Mouse (Mus musculus) liver, embryonic 11.5 days (tissue): ENCODE measurements at regions not wholly inside any gene's neighbourhood (a gene's known extent, or its start where the extent isn't known, plus 50 kb on each side); places are given as distances from the start of the nearest gene placed in this dataset.

Experiments used
- ATAC-seq: fragments of 200-750 bp; cut with Nextera tagmentation; replicated peaks from 2 replicates; pipeline ENCODE4 v1.8.0; 2017; ENCODE audit warnings: moderate number of reproducible peaks, mild to moderate bottlenecking, moderate TSS enrichment, moderate library complexity; ENCODE audit not compliant: low FRiP score
- DNase-seq: peaks from one replicate; pipeline ENCODE4 v3.0.0-alpha.2; 2017; ENCODE audit warnings: low spot score
- H3K27ac ChIP-seq: fragments of 300-500 bp; sonication (generic); 2 replicates; pipeline ENCODE4 v1.5.1; 2014; ENCODE audit warnings: mild to moderate bottlenecking, low read depth, low read length, control low read depth
- H3K27me3 ChIP-seq: fragments of 300-500 bp; sonication (generic); replicated peaks from 2 replicates; pipeline ENCODE4 v1.6.1; 2014; ENCODE audit warnings: low read length, mixed read lengths; ENCODE audit not compliant: control insufficient read depth, insufficient read depth
- H3K36me3 ChIP-seq: fragments of 300-500 bp; sonication (generic); 2 replicates; pipeline ENCODE4 v1.6.1; 2014; ENCODE audit warnings: mild to moderate bottlenecking, low read length, moderate library complexity, mixed read lengths; ENCODE audit not compliant: control insufficient read depth, insufficient read depth
- H3K4me1 ChIP-seq: fragments of 300-500 bp; sonication (generic); replicated peaks from 2 replicates; pipeline ENCODE4 v1.6.1; 2014; ENCODE audit warnings: low read length, mixed read lengths; ENCODE audit not compliant: control insufficient read depth, insufficient read depth
- H3K4me2 ChIP-seq: fragments of 300-500 bp; sonication (generic); 2 replicates; pipeline ENCODE4 v1.6.1; 2014; ENCODE audit warnings: mild to moderate bottlenecking, control low read depth, moderate library complexity
- H3K4me3 ChIP-seq: fragments of 300-500 bp; sonication (generic); 2 replicates; pipeline ENCODE4 v1.5.1; 2014; ENCODE audit warnings: low read depth, low read length, control low read depth
- H3K9ac ChIP-seq: fragments of 300-500 bp; sonication (generic); 2 replicates; pipeline ENCODE4 v1.6.1; 2014; ENCODE audit warnings: low read depth, low read length, control low read depth
- H3K9me3 ChIP-seq: fragments of 300-500 bp; sonication (generic); 2 replicates; pipeline ENCODE4 v1.6.1; 2016; ENCODE audit warnings: low read length, inconsistent platforms, mixed read lengths; ENCODE audit not compliant: control insufficient read depth
- WGBS: fragments of 180-500 bp; shearing (Covaris S2); extraction: QIAGEN DNeasy Blood & Tissue Kit; methylation state at CpG from one replicate; pipeline ENCODE4 v1.1.7; 2014; 5-methylcytosine and 5-hydroxymethylcytosine counted together

- H3K36me3 ChIP-seq = no peaks in the 10 kb centered on the region
- no peak overlapping the region for H3K27ac ChIP-seq
- no peak overlapping the region for H3K4me2 ChIP-seq
- H3K9me3 ChIP-seq = no peaks in the 10 kb centered on the region
- no peaks in the 10 kb centered on the region for H3K27me3 ChIP-seq
- no peak overlapping the region for H3K9ac ChIP-seq
- DNase-seq (no peak), ATAC-seq (no peak)
- H3K4me3 ChIP-seq = no peak overlapping the region
- 0 out of 2 replicates have a peak, but pooled peaks cover 4% of the 10 kb centered on the region for H3K4me1 ChIP-seq
- 61% methylated on average over 5 of the region's 5 CpGs for WGBS
Measured at GRCm38 (mm10) chr17:45813956-45814355, 80.3 kb upstream of the 1600014C23Rik start.

- 81% methylated on average over 9 of the region's 9 CpGs for WGBS
- H3K4me3 ChIP-seq = no peak overlapping the region
- H3K4me1 ChIP-seq = 0 out of 2 replicates have a peak, but pooled peaks cover 5% of the 10 kb centered on the region
- H3K27ac ChIP-seq = no peak overlapping the region
- 0 out of 2 replicates have a peak, but pooled peaks cover 3% of the 10 kb centered on the region for H3K27me3 ChIP-seq
- no peaks in the 10 kb centered on the region for H3K36me3 ChIP-seq
- H3K9me3 ChIP-seq = no peaks in the 10 kb centered on the region
- DNase-seq (no peak), ATAC-seq (no peak)
- no peak overlapping the region for H3K4me2 ChIP-seq
- H3K9ac ChIP-seq = no peak overlapping the region
Measured at GRCm38 (mm10) chr17:45812289-45812955, 78.8 kb upstream of the 1600014C23Rik start.

- no peak overlapping the region for H3K4me2 ChIP-seq
- ATAC-seq (no peak), DNase-seq (no peak)
- no peaks in the 10 kb centered on the region for H3K9me3 ChIP-seq
- H3K9ac ChIP-seq = no peak overlapping the region
- peaks cover 8% of the 10 kb centered on the region for H3K27me3 ChIP-seq
- WGBS = 79% methylated on average over 11 of the region's 11 CpGs
- no peak overlapping the region for H3K27ac ChIP-seq
- H3K4me1 ChIP-seq = 0 out of 2 replicates have a peak, but pooled peaks cover 6% of the 10 kb centered on the region
- H3K36me3 ChIP-seq = no peaks in the 10 kb centered on the region
- no peak overlapping the region for H3K4me3 ChIP-seq
Measured at GRCm38 (mm10) chr17:45811632-45812221, 78.1 kb upstream of the 1600014C23Rik start.

- Histone ChIP-seq H3K9me3 (no peaks in the 10 kb centered on the region), H3K27ac (no peak overlapping the region), H3K4me3 (no peak overlapping the region), H3K36me3 (no peaks in the 10 kb centered on the region), H3K4me1 (peaks cover 9% of the 10 kb centered on the region), H3K27me3 (peaks cover 28% of the 10 kb centered on the region), H3K4me2 (no peak overlapping the region), H3K9ac (no peak overlapping the region)
- WGBS = 83% methylated on average over 6 of the region's 6 CpGs
- DNase-seq (no peak), ATAC-seq (no peak)
Measured at GRCm38 (mm10) chr17:45809728-45810127, 76.1 kb upstream of the 1600014C23Rik start.

- WGBS = 53% methylated on average over 4 of the region's 4 CpGs
- no peak for DNase-seq
- Histone ChIP-seq H3K36me3 (no peaks in the 10 kb centered on the region), H3K27ac (no peak overlapping the region), H3K4me3 (no peak overlapping the region), H3K9ac (no peak overlapping the region), H3K4me2 (no peak overlapping the region), H3K4me1 (peaks cover 9% of the 10 kb centered on the region), H3K27me3 (peaks cover 34% of the 10 kb centered on the region), H3K9me3 (no peaks in the 10 kb centered on the region)
- no peak for ATAC-seq
Measured at GRCm38 (mm10) chr17:45808374-45808773, 74.7 kb upstream of the 1600014C23Rik start.

GRCm38 (mm10) chr17:45807452-45807851 is 73.8 kb upstream of the 1600014C23Rik start:
- Histone ChIP-seq H3K9me3 (no peaks in the 10 kb centered on the region), H3K4me3 (no peak overlapping the region), H3K4me1 (peaks cover 9% of the 10 kb centered on the region), H3K9ac (no peak overlapping the region), H3K36me3 (no peaks in the 10 kb centered on the region), H3K4me2 (no peak overlapping the region), H3K27me3 (peaks cover 34% of the 10 kb centered on the region), H3K27ac (no peak overlapping the region)
- no peak for DNase-seq
- 37% methylated on average over 12 of the region's 13 CpGs for WGBS
- ATAC-seq = 0 out of 2 replicates have a peak, but pooled peaks have one; percentile 39

- H3K27me3 ChIP-seq = peaks cover 34% of the 10 kb centered on the region
Measured at GRCm38 (mm10) chr17:45806831-45807230, 73.2 kb upstream of the 1600014C23Rik start.

GRCm38 (mm10) chr17:45806430-45806829 is 72.8 kb upstream of the 1600014C23Rik start:
- Histone ChIP-seq H3K4me2 (no peak overlapping the region), H3K27ac (no peak overlapping the region; the same call in 1 of the 2 replicates), H3K9me3 (no peaks in the 10 kb centered on the region), H3K4me1 (peaks cover 9% of the 10 kb centered on the region), H3K4me3 (no peak overlapping the region), H3K36me3 (no peaks in the 10 kb centered on the region), H3K27me3 (peaks cover 34% of the 10 kb centered on the region), H3K9ac (no peak overlapping the region)
- ATAC-seq (no peak), DNase-seq (no peak)
- WGBS = 40% methylated on average over 5 of the region's 5 CpGs

More at GRCm38 (mm10) chr17:45806831-45807230, 73.2 kb upstream of the 1600014C23Rik start:
- H3K9ac ChIP-seq = no peak overlapping the region
- DNase-seq (no peak), ATAC-seq (no peak)
- 65% methylated on average over 4 of the region's 4 CpGs for WGBS
- H3K27ac ChIP-seq = no peak overlapping the region; the same call in 1 of the 2 replicates
- H3K4me1 ChIP-seq = peaks cover 9% of the 10 kb centered on the region
- no peaks in the 10 kb centered on the region for H3K9me3 ChIP-seq
- H3K4me2 ChIP-seq = no peak overlapping the region
- no peak overlapping the region for H3K4me3 ChIP-seq
- no peaks in the 10 kb centered on the region for H3K36me3 ChIP-seq
